Mouse (Mus musculus): ENCODE data around the gene Ctdspl.

The Ctdspl gene

DNA sequence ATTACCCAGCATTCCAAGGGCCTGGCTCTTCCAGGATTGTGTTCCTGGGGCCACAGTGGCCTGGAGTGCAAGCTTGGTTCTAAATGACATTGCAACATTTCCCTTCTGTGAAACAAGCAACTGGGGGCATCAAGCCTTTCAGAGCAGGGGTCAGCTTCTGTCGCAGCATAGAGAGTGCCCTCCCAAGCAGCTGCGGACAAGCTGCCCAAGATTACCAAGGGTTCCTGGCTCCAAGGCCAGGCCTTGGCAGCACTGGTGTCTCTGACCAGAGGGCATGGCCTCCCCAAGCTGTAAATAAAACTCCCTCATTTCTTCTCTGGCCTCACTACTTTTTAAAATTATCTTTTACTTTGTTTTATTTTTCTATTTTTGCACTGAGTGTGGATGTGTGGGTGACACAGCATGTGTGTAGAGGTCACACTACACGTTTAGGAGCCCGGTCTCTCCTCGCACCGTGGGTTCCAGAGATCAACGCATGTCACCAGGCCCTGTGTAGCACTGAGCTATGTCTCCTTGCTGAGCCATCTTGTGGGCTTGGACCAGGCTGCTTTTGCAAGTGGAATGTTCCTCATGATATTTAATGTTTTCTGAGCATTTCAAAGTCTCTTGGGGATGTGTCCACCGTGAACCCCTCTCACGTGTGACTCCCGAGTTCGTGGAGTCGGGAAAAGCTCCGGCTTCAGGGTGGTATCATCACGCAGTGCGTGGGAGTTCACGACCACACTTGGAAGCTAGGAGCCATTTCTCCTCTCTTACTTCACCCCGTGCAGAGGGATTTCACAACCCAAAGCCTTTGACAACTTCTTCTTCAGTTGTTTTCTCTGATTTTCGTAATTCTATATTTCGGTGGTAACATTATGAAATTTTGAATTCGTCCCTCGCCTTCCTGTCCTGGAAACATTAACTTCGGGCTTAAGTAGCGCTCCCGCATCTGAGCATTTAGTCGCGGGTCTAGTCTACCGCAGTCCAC, 102.3 kb downstream of the Ctdspl start:
- DNase-seq (ENCODE audit: low spot score): no peak

DNA sequence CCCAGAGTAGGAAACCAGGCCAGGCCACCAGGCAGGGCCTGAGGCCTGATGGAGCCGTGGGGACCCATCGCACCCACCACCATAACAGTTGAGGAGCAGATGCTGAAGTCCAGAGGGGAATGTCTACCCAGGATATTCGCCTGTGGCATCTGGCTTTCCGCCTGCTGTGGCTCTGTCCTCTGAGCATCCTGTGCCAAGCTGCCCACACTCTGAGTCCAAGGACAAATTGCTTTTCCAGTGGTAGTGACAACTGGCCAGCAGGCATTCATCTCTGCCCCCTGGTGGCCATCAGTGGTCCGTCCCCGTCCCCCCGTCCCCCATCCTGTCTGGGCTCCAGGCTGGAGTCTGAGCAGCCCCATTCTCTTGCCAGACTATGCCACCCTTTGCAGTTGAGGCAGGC, 103.3 kb downstream of the Ctdspl start:
- no peak for DNase-seq (ENCODE audit: low spot score)

DNA sequence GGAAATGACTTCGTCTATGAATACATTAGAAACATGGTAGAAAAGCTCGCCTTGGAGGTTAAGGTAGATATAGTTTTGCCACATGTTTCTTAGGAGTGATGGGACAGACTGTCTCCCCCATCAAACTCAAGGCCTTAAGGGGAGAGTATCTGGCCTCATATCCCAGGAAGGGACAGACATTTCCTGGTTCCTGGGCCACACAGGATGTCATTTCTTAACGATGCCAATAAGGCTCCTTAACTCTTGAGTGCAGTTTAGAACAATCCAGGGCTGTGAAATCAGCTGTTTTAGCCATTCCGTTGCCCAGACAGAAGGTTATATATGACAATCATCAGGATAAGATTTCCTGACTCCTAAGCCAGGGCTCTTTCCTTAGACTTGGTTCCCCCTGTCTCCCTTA, 104.8 kb downstream of the Ctdspl start:
- no peak for DNase-seq (ENCODE audit: low spot score)

DNA sequence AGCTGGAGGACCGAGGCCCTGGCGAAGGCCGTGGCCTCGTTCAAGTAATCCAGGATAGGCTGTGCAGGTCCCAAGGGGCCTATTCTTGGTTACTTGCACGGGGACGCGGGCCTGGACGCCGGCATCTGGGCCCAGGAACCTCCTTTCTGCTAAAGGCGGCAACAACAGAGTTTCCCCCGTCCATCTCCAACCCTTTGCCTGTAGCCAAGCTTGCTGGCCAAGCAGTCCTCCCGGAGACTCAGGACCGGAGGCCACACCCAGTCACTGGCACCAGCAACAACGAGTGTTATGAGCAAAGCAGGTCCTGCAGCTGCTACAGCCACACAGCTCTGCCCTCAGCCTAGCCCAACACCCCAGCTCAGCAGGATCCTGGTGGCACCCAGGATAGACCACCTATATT, 105.5 kb downstream of the Ctdspl start:
- no peak for DNase-seq (ENCODE audit: low spot score)

DNA sequence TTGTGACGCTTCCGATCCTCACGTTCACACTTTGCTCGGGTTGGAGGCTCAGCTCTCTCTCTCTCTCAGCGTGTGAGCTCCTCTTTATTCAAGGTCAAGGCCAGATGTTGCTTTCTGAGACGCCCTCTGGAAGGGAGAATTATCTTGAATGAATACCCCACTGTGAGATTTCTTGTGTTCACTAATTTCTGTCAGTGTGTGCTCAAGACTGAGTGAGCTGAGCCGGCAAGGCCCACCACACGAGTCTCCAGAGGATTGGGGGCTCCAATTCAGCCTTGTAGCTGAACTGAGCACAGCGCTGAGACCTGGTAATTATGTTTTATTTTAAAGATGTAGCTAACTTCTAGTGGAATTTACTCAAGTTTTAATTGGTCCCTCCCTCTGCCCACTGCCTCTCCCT, 106.3 kb downstream of the Ctdspl start:
- no peak for DNase-seq (ENCODE audit: low spot score)

DNA sequence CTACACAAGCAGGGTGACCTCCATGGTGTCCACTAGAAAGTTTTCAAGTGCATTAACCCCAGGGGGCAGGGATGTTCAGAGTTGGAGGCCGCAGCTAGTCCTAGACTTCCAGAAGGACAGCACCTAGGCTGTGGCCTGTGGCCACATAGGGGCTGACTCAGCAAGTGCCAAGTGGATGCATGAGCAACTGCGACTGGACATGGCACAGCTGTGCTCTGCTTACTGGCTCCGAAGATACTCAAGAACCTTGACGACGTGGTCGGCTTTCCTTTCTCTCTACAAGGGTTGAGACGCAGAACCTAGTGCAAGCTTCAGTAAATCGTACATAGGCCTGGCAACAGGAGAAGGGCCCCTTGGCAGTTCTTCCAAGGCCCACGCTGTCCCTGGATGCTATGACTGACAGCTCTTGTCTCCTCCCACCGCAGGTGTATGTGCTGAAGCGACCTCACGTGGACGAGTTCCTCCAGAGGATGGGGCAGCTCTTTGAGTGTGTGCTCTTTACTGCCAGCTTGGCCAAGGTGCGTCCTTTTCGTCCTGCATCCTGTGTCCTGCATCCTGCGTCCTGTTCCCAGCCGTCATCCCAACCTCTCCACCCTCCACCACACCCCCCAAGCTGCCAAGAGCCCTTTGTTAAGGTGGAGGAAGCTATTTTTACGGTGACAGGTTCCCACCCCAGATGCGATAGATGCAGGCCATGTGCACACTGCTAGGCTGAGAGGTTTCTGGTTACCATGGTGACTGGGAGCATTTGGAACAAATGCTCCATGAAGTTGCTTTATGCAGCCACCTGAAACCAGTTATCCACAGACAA, 107.1 kb downstream of the Ctdspl start:
- no peak for DNase-seq (ENCODE audit: low spot score)

DNA sequence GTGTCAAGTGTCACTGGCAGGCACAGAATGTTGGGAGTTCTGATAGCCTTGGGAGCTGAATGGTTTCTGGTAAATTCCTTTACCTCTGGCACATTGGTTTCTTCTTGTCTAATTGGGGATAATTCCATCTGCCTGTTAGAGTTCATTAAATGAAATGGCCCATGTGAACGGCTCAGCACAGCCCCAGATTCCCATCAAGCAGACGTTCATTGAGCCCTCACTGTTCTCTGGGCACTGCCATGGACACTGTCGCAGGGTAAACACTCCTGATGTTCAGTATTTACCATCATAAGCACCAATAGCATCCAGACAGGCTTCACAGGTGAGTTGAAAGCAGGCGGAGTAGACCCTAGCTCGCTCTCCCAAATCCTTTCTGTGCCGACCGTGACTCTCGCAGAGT, 107.8 kb downstream of the Ctdspl start:
- DNase-seq (ENCODE audit: low spot score): no peak

DNA sequence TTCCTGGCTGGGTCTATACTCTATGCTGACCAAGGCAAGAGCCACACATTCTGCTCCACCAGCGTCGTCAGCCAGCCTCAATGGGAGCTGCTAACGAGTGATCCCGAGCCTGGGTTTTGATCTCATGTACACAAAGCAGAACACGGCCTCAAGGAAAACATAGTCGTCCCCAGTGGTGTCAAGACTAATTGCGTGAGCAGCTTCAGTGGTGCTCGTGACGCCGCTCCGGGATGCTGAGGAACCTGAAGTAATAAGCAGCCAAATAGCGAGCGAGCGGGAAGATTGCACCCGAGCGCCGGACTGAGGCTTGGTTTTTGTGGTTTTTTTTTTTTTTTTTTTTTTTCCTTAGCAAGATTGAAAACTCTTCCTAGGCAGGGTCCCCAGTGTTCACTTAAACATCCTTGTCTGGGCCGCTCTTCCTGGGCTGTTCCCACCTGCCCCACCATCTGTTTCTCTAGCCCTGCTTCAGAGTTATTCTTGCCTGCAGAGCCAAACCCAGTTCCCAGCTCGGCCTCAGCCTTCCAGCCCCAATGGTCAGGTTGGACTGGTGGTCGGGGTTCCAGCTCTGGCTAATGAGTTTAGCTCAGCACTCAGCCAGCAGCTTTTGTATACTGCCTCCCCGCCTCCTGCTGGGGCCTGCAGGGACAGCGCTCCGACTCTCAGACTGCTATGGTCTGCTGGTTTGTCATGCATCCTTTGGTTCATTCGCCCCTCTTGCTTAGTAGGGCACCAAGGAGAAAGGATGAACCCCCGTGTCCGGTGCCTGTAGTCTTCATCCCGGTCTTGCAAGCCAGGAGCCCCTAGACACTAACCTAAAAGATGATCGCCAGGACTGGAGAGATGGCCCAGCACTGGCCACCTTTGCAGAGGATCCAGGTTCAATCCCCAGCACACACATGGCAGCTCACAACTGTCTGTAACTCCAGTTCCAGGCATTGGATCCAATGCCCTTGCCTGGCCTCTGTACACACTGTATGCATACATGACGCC, 108.7 kb downstream of the Ctdspl start:
- DNase-seq (ENCODE audit: low spot score): no peak

DNA sequence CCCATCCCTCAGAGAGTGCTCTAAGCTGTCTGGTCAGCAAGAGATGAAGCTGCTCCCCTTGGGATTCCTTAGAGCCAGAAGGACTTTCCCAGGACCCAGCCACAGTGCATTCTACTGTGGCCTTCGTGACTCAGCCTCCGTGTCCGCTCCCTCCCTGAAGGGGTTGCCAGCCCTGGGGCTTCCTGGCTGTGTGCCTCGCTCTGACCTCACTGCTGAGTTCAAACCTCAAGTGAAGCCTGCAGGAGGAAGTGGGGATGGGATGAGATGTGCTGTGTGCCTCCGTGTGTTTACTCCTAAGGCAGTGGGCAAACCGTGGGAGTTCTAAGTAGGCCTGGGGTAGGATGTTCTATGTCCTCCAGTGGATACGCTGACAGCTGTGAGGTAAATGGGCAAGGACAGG, 109.6 kb downstream of the Ctdspl start:
- DNase-seq (ENCODE audit: low spot score): no peak

DNA sequence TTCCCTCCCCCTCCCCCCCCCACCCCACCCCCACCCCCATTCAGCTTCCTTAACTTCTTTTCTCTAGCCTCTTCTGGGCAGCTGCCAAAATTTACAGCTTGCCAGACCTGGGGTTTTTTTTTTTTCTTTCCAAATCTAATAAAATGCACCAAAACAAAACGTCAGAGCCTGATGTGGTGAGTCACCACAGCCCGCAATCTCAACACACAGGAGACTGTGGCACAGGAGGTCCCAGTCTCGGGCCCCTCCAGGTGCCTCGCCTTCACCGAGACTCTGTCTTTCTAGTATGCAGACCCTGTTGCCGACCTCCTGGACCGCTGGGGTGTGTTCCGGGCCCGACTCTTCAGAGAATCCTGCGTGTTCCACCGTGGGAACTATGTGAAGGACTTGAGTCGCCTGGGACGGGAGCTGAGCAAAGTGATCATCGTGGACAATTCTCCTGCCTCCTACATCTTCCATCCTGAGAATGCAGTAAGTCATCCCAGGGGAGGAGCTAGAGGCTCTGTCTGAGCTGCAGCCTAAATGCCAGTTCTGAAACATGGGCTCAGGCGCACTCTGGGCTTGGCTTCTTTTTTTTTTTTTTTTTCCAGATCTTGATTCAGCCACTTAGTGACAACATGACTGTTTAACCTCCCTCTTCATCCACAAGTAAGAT, 111.0 kb downstream of the Ctdspl start:
- no peak for DNase-seq (ENCODE audit: low spot score)

DNA sequence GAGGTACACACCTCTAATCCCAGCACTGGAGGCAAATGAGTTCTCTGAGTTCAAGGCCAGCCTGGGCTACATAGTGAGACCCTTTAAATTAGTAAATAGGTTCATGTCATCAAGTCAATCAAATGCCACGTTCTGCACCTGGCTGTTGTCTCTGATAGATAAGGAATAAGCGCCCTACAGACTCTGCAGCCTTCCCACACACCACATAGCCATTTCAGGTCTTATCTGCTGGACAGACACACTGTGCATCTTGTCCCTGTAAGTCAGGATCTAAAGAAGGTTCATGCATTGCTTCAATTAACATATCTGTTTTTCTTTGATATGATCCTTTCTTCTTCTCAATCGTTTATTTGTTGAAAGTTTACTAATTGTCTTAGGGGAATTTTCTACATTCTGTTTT, 112.3 kb downstream of the Ctdspl start:
- no peak for DNase-seq (ENCODE audit: low spot score)

DNA sequence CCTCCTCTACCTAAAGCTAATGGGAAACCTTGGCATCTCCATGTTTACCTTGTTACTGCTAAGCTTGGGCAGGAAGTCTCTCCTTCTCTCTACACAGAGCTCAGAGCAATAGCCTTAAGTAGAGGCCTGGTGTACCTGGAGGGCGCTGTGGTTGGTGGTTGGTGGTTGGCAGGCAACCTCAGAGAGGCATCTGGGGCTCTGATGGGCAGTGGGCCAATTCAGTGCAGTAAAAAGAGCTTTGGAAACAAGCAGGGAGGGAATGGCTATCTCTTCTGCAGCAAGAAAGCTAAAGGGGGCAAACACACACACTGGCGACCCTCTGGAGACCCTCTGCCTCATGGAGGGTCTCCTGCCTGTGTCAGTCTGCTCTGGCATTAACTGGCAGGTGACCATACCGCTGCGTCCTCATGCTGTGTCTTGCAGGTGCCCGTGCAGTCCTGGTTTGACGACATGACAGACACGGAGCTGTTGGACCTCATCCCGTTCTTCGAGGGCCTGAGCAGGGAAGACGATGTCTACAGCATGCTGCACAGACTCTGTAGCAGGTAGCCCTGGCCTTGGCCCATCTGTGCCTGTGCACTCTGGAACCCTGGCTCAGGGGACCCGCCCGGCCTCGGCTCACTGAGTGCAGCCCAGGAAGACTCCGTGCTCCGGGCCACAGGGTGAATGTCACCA, 114.0 kb downstream of the Ctdspl start:
- DNase-seq (ENCODE audit: low spot score): no peak

DNA sequence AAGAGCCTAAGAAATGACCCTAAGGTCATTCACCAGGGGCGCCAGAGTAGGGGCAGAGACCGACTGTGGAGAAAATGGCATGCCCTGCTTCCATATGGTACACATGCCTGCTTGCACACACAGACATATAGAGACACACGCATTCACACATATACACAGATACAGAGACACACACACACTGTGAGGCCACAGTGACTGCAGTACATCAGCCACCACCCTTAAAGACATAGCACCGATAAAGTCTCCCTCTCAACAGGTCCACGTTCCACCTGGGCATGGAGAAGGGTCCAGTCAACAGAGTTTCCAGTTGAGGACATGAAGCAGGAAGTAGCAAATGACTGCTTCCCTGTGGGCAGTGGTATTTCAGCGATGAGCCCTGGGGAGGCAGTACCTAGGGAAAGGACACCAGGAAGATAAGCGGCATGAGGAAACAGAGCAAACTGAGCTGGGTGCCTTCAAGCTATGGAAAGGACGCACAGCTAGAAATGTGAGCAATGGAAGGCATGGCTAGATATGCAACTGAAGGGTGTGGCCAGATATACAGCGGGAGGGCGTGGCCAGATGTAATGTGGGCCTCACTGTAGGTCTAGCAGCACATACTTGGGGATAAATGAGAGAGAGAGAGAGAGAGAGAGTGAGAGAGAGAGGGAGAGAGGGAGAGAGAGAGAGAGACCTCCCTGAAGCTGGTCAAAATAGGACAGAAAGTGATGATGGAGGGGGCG, 122.1 kb downstream of the Ctdspl start:
- DNase-seq (ENCODE audit: low spot score): no peak

DNA sequence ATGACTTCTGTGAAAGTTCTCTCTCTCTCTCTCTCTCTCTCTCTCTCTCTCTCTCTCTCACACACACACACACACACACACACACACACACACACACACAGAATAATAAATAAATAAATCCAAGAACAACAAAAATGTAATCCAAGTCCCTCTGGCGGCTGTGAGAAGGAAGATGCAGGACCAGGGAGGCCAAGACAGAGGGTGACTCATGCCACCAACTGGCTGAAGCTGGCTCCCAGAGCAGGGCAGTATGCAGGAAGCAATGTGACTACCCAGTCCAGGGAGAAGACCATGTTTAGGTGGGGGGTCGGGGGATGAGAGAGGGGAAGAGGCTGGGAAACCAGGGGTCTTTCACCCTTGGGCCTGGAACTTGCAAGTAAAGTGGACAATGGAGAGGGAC, 124.9 kb downstream of the Ctdspl start:
- DNase-seq (ENCODE audit: low spot score): no peak

DNA sequence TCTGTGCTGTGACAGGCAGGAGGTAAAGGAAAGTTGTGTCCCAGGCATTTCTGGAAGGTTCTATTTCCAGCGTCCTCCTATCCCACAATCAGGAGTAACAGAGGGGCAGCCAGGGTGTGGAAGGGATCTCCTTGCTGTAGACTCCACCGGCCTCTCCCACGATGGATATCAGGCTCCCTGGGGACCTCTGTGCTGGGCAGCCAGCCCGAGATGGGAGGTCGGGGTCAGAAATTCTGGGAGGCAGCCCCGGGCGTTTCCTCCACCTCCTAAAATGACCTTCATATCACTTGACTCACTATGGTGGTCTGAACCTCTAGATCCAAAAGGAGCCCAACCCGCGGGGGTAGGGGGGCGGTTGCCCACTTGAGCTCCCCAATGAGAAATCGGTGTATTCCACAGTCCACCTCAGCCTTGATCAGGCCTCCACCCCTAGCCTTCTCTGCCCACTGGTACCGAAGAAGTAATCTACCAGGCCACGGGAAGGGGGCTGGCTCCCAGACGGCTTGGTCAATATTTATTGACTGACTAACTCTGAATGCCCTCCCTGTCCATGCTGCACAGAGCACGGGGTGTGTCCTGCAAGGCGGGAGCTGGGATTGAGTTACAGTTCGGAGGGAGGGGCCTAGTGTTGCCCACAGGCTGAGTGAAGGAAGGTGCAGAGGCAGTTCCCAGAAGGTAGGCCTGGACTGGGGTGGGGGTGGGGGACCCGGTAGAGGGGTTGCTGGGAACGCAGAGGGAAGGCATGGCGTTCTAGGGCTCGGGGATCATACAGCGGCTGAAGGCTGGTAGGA, 126.1 kb downstream of the Ctdspl start, which contains the start of gene Vill:
Vill (plus strand) TSS at position 625 of the 791 bp plus-strand sequence.
- no peak for DNase-seq (ENCODE audit: low spot score)

DNA sequence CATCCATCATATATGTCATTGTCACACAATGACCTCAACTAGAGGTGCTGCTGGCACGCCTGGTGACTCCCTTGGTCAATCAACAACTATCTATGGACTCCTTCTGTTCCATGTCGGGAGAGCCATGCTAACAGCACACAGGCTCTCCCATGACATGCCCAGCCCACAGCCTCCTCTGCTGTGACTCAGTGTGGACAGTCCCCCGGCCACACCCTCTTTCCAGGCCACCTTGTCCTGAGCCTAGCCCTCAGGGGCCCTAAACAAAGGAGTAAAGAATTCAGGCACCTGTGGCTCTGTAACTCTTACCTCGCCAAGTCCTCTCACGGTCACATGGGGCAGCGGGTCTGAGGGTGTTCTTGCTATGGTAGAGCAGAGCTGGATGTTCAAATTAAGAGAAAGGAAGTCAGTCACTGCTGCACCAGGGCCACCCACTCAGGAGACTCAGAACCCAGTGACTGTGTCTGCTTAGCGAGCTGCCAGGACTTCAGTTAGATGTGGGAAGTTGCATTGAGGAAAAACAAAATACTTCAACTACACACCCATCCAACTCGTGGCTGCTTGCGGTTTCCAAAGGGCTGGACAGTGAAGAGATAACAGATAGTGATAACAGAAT, 127.8 kb downstream of the Ctdspl start:
- DNase-seq (ENCODE audit: low spot score): no peak

DNA sequence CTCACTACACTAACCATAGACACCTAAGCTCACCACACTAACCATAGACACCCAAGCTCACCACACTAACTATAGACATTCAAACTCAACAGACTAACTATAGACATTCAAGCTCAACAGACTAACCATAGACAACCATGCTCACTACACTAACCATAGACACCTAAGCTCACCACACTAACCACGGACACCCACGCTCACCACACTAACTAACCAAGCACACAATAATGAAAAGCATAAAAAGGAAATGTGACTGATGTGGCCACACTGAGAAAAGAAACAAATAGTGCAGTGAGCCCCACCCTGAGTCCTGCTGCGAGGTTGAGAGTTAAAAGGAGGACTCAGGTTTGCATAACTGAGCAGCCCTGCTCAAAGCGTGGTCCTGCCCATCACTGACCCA, 129.1 kb downstream of the Ctdspl start:
- DNase-seq (ENCODE audit: low spot score): no peak

DNA sequence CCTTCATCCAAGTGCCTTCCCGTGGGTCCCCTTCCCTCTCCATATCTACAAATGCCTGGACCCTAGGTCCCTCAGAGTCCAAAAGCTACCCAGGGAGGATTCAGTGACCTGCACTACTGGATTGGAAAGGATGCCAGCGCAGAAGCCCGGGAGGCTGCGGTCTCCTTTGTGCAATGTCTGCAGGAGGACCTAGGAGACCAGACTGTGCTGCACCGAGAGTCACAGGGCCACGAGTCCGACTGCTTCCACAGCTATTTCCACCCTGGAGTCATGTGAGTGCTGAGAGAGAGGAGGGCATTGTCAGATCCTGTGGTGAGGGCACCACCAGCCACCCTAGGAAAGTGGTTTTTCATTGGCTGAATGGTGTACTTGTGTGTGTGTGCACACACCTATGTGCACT, 132.0 kb downstream of the Ctdspl start:
- DNase-seq (ENCODE audit: low spot score): no peak

DNA sequence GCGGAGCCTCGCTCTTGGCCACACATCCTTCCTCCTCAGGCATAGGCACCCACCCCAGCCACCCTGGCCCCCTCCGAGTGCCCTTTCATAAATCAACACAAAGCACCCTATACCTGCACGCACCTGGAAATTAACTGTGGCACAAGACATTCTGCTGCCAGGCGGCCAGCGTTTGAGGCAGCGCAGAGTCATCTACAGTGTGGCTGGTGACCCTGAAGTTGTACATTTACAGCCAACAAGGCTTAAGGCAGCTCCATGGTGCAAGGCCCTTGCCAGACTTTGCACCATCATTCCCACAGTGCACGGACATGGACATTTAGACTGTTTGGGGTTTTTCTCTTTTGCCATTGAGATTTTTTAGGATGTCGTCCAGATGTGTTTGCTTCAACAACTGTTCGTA, 134.4 kb downstream of the Ctdspl start:
- no peak for DNase-seq (ENCODE audit: low spot score)
